Mouse (Mus musculus) heart, postnatal 0 days (tissue): ENCODE data around the gene Itpr2.

Experiments used
- CTCF ChIP-seq: IDR thresholded peaks from 2 replicates; pipeline ENCODE4 v1.5.1; 2016; ENCODE audit warnings: antibody characterized with exemption, control low read depth, low read depth
- EP300 ChIP-seq: IDR thresholded peaks from 2 replicates; pipeline ENCODE4 v1.6.1; 2016; ENCODE audit warnings: antibody characterized with exemption, low read depth

GRCm38 (mm10) chr6:146249096-146249495 is 252.9 kb downstream of the Itpr2 start:
- TF ChIP-seq EP300 (no peak), CTCF (no peak)
